Mouse (Mus musculus) limb, embryonic 12.5 days (tissue): ENCODE measurements around the gene Ube2h. TPM values are rescaled to one million over a fixed set of nuclear protein-coding genes. Genes with fewer than 3 reads are reported as not detected.

Experiments
- ATAC-seq: fragments of 200-750 bp; cut with Nextera tagmentation; 2 replicates; pipeline ENCODE4 v1.8.0; 2017; ENCODE audit warnings: low read depth, moderate TSS enrichment; ENCODE audit not compliant: insufficient number of reproducible peaks, insufficient read depth, low FRiP score, low TSS enrichment
- H3K27ac ChIP-seq: fragments of 300-500 bp; sonication (generic); 2 replicates; pipeline ENCODE4 v1.5.1; 2016; ENCODE audit warnings: mild to moderate bottlenecking, moderate library complexity
- H3K27me3 ChIP-seq: fragments of 300-500 bp; sonication (generic); 2 replicates; pipeline ENCODE4 v1.6.1; 2016; ENCODE audit warnings: mild to moderate bottlenecking, moderate library complexity
- H3K36me3 ChIP-seq: fragments of 300-500 bp; sonication (generic); 2 replicates; pipeline ENCODE4 v1.6.1; 2016; ENCODE audit warnings: mild to moderate bottlenecking, moderate library complexity
- H3K4me1 ChIP-seq: fragments of 300-500 bp; sonication (generic); replicated peaks from 2 replicates; pipeline ENCODE4 v1.6.1; 2016
- H3K4me2 ChIP-seq: fragments of 300-500 bp; sonication (generic); 2 replicates; pipeline ENCODE4 v1.6.1; 2016; ENCODE audit warnings: mild to moderate bottlenecking, moderate library complexity
- H3K4me3 ChIP-seq: fragments of 300-500 bp; sonication (generic); replicated peaks from 2 replicates; pipeline ENCODE4 v1.5.1; 2016; ENCODE audit warnings: mild to moderate bottlenecking
- H3K9ac ChIP-seq: fragments of 300-500 bp; sonication (generic); replicated peaks from 2 replicates; pipeline ENCODE4 v1.6.1; 2016; ENCODE audit warnings: mild to moderate bottlenecking, moderate library complexity
- H3K9me3 ChIP-seq: fragments of 300-500 bp; sonication (generic); 2 replicates; pipeline ENCODE4 v1.6.1; 2016; ENCODE audit warnings: mild to moderate bottlenecking, moderate library complexity
- WGBS: fragments of 180-500 bp; shearing (Covaris S2); methylation state at CpG from one replicate; pipeline ENCODE4 v1.1.7; 2016; 5-methylcytosine and 5-hydroxymethylcytosine counted together
- microRNA counts: library from miRNA; unstranded; fragments of <30 nt; microRNA quantifications from one replicate; lab custom pipeline; 2017
- microRNA-seq: library from miRNA; unstranded; fragments of <30 nt; microRNA quantifications from one replicate; pipeline ENCODE4, GENCODE M21; 2017
- polyA plus RNA-seq: library from polyadenylated mRNA; unstranded; fragments of >200 nt; fragmentation: Nextera tagmentation; extraction: Ambion mirVana; gene quantifications from 2 replicates; pipeline ENCODE4 v1.2.1, GENCODE M21; 2016

Gene Ube2h
- polyA plus RNA-seq, 1 experiment from 2014 or later = 49.9 TPM

DNA sequence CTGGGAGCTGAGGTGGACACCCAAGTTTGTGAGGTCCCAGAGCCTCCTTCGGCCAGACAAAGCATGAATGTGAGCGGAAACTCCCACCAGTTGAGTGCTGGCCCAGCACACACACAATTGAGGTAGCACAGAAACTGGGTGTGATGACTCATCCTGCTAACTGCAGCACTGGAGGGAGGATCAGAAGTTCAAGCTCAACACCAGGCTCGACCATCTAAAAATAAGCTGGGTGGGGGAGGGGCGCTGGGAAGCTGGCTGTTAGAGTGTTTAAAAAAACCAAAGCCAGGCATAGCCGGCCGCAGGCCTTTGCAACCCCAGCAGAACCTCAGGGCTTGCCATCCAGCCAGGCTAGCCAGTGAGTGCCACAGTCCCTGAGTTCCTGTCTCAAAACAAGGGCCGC is 142.2 kb downstream of the Ube2h start:
- H3K4me2 ChIP-seq = no peak overlapping the region
- peaks cover 18% of the 10 kb centered on the region for H3K4me1 ChIP-seq
- no peak overlapping the region for H3K9ac ChIP-seq
- H3K4me3 ChIP-seq = no peak overlapping the region
- no peaks in the 10 kb centered on the region for H3K36me3 ChIP-seq
- H3K9me3 ChIP-seq = no peaks in the 10 kb centered on the region
- no peak overlapping the region for H3K27ac ChIP-seq
- H3K27me3 ChIP-seq = 0 out of 2 replicates have a peak, but pooled peaks cover 8% of the 10 kb centered on the region
- WGBS = 47% methylated on average over 7 of the region's 7 CpGs
- no peak for ATAC-seq

DNA sequence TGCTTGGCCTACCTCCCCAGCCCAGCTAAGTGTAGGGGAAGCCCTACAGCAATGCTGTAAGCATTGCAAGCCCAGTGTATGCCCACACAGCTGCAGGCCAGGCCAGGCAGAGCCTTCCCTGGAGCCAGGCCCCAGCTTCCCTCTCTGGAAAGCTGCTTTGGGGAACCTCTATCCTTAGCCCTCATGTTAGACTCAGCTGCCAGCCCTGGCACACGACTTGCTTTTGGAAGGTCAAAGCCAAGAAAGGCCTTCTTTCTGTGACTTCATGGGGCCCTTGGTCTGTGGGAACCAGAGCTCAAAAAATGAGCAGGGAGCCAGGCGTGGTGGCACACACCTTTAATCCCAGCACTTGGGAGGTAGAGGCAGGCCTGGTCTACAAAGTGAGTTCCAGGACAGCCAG is 142.7 kb downstream of the Ube2h start:
- H3K27ac ChIP-seq = no peak overlapping the region
- WGBS = 63% methylated on average over 2 of the region's 2 CpGs

More for the DNA sequence above, 142.7 kb downstream of the Ube2h start:
- peaks cover 13% of the 10 kb centered on the region for H3K4me1 ChIP-seq
- no peak for ATAC-seq
- no peaks in the 10 kb centered on the region for H3K36me3 ChIP-seq
- no peak overlapping the region for H3K4me2 ChIP-seq
- H3K9ac ChIP-seq = no peak overlapping the region
- H3K27me3 ChIP-seq = 0 out of 2 replicates have a peak, but pooled peaks cover 8% of the 10 kb centered on the region
- no peak overlapping the region for H3K4me3 ChIP-seq
- H3K9me3 ChIP-seq = no peaks in the 10 kb centered on the region

MicroRNAs encoded within 50 kb of the gene (microRNA counts, 519-probe panel; counts per million panel counts)
- microRNA mmu-miR-182 (lab: Ali Mortazavi, UCI) = not detected
- microRNA mmu-miR-183 (lab: Ali Mortazavi, UCI) = 4,714 counts per million, percentile 40 among the panel's probes with 10 or more counts
- microRNA mmu-miR-96 (lab: Ali Mortazavi, UCI) = 5,662 counts per million, percentile 60 among the panel's probes with 10 or more counts

Small RNAs within 50 kb of the gene (microRNA-seq; reads per million reads assigned to microRNA genes)
- gene Mir182 (3,544 reads per million, percentile 87 among the genes with 10 or more reads in this experiment), gene Mir183 (2,242 reads per million, percentile 83 among the genes with 10 or more reads in this experiment), gene Mir96 (963 reads per million, percentile 76 among the genes with 10 or more reads in this experiment)

Other genes with a start within 250 kb of the Ube2h start
- gene Zc3hc1, start 86.5 kb upstream of the Ube2h start, polyA plus RNA-seq = 81.7 and 83.3 TPM in 2 replicates
- gene Klhdc10, start 97.3 kb upstream of the Ube2h start, polyA plus RNA-seq = 41.8 and 49.8 TPM in 2 replicates
- gene Tmem209, start 205.2 kb upstream of the Ube2h start, polyA plus RNA-seq = 36.4 and 39.9 TPM in 2 replicates
- gene Ssmem1, start 205.3 kb upstream of the Ube2h start, polyA plus RNA-seq = 0.50 TPM in 1 of 2 replicates, not detected in the other
- 23.7 and 28.1 TPM in 2 replicates for gene Cpa2, start 237.0 kb upstream of the Ube2h start, polyA plus RNA-seq